Mouse (Mus musculus) liver, embryonic 14.5 days (tissue): ENCODE measurements around the gene Creg1.

Experiments used
- CTCF ChIP-seq: IDR thresholded peaks from 2 replicates; pipeline ENCODE4 v1.5.1; 2016; ENCODE audit warnings: antibody characterized with exemption, low read depth, control low read depth
- EP300 ChIP-seq: IDR thresholded peaks from 2 replicates; pipeline ENCODE4 v1.6.1; 2016; ENCODE audit warnings: antibody characterized with exemption, low read depth

- TF ChIP-seq EP300, result no peak
- TF ChIP-seq CTCF, result no peak
Observed at GRCm38 (mm10) chr1:165804133-165804532, 40.6 kb downstream of the Creg1 start.
